Mouse (Mus musculus): ENCODE measurements around the gene Mrps23. TPM values are rescaled to one million over a fixed set of nuclear protein-coding genes. Genes with fewer than 3 reads are reported as not detected.
A peak's percentile ranks its signal among the peaks of the same experiment; 100 is the strongest.

Mrps23 gene
- 57.9 and 68.1 TPM in 2 replicates for polyA plus RNA-seq (2016; fragmentation: Nextera tagmentation; extraction: Ambion mirVana)

DNA sequence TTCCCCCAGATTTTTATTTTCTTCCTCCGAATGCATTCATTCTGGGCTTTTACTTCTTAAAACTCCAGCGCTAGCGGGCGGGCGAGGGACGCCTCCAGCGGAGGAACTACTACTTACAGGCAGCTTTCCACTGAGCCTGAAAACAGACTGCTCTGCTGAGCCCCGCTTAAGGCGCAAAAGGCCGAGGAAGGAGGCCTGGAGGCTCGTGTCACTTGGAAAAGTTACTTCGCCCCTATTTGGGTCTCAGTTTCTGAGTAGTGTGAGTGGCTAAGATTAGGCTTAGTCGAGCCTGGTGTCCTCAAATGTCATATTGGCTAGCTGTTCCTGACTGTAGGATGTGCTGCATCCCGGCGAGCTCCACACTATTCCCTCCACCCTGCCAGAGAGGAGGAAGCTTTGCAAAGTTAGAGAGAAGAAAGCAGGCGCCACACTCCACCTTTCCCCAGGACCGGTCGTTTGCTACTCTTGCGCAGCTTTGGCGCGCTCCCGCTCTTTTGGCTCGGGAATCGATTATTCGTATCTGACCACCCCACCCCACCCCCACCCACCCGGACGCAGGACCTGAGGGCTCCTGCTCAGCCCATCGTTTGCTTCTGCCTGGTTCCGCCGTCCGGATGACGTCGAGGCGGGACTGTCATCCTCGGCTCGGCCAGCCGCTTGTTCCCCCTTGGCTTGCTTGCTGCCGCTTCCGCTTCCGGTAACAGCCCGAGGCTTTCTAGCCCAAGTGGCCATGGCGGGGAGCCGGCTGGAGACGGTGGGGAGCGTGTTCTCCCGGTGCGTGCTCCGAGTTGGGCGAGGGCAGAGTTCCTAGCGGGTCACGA, at the start of gene Mrps23:
TSS of gene Mrps23 (plus strand) at position 677 of the 821 bp plus-strand sequence.
- Histone ChIP-seq H3K36me3 (peaks cover 28% of the 10 kb centered on the region), H3K4me3 (peak within 1 kb of the TSS; percentile 78), H3K4me1 (peaks cover 22% of the 10 kb centered on the region), H3K9me3 (replicated peaks) (no peaks in the 10 kb centered on the region), H3K27ac (peak within 1 kb of the TSS; percentile 86), H3K27me3 (ENCODE audit: low read depth, poor library complexity, severe bottlenecking) (peaks cover 17% of the 10 kb centered on the region; the same call in 1 of the 2 replicates)
- peak; percentile 95 for DNase-seq (ENCODE audit: low spot score)
- under 1% methylated on average over 51 of the region's 51 CpGs for WGBS

GRCm38 (mm10) chr11:88154500-88154899, 49.7 kb upstream of the Mrps23 start:
- Histone ChIP-seq H3K4me1 (peaks cover 83% of the 10 kb centered on the region), H3K27ac (peak overlapping the region; percentile 63; the same call in 1 of the 2 replicates), H3K36me3 (0 out of 2 replicates have a peak, but pooled peaks cover 3% of the 10 kb centered on the region), H3K4me3 (no peak overlapping the region), H3K9me3 (replicated peaks) (no peaks in the 10 kb centered on the region), H3K27me3 (ENCODE audit: low read depth, poor library complexity, severe bottlenecking) (no peaks in the 10 kb centered on the region)
- WGBS: 87% methylated on average over 8 of the region's 8 CpGs
- DNase-seq (ENCODE audit: low spot score): no peak

GRCm38 (mm10) chr11:88155451-88155850, 48.7 kb upstream of the Mrps23 start:
- H3K4me1 ChIP-seq: peaks cover 88% of the 10 kb centered on the region
- no peaks in the 10 kb centered on the region for H3K27me3 ChIP-seq (ENCODE audit: low read depth, poor library complexity, severe bottlenecking)
- 0 out of 2 replicates have a peak, but pooled peaks cover 3% of the 10 kb centered on the region for H3K36me3 ChIP-seq
- WGBS: 64% methylated on average over 3 of the region's 3 CpGs
- DNase-seq (ENCODE audit: low spot score): no peak
- H3K27ac ChIP-seq: peak overlapping the region; percentile 79
- H3K4me3 ChIP-seq: no peak overlapping the region
- H3K9me3 ChIP-seq (replicated peaks): no peaks in the 10 kb centered on the region

- Histone ChIP-seq H3K36me3 (0 out of 2 replicates have a peak, but pooled peaks cover 3% of the 10 kb centered on the region), H3K9me3 (replicated peaks) (no peaks in the 10 kb centered on the region), H3K27ac (peak overlapping the region; percentile 79), H3K4me1 (peaks cover 88% of the 10 kb centered on the region), H3K4me3 (no peak overlapping the region), H3K27me3 (ENCODE audit: low read depth, poor library complexity, severe bottlenecking) (no peaks in the 10 kb centered on the region)
- 47% methylated on average over 8 of the region's 8 CpGs for WGBS
- no peak for DNase-seq (ENCODE audit: low spot score)
Observed at GRCm38 (mm10) chr11:88155998-88156397, 48.2 kb upstream of the Mrps23 start.

DNA sequence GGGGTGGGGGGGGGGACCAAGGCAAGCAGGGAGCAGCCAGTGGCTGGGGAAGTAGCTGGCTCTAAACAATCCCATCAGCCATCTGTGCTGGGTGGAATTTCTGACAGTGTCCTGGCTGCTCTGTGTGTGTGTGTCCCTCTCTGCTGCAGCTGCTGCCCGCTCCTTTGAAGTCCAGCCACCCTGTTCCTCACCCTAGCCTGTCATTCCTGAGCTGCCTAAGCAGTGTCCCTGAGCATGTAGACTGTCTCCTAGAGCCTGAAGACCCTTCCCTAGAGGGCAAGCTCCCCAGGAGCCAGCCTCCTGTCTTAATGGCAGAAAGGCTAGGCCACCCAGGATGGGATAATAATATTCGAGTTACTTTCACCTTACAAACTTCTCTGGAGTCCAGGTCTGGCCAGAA, 47.8 kb upstream of the Mrps23 start:
- Histone ChIP-seq H3K36me3 (0 out of 2 replicates have a peak, but pooled peaks cover 3% of the 10 kb centered on the region), H3K9me3 (replicated peaks) (no peaks in the 10 kb centered on the region), H3K27me3 (ENCODE audit: low read depth, poor library complexity, severe bottlenecking) (no peaks in the 10 kb centered on the region), H3K4me3 (no peak overlapping the region; the same call in 1 of the 2 replicates), H3K27ac (peak overlapping the region; percentile 79), H3K4me1 (peaks cover 88% of the 10 kb centered on the region)
- 30% methylated on average over 2 of the region's 2 CpGs for WGBS
- DNase-seq (ENCODE audit: low spot score): no peak

- no peak overlapping the region for H3K4me3 ChIP-seq
- 74% methylated on average over 5 of the region's 5 CpGs for WGBS
- H3K27ac ChIP-seq: peak overlapping the region; percentile 65; the same call in 1 of the 2 replicates
- 0 out of 2 replicates have a peak, but pooled peaks cover 3% of the 10 kb centered on the region for H3K36me3 ChIP-seq
- no peak for DNase-seq (ENCODE audit: low spot score)
- no peaks in the 10 kb centered on the region for H3K27me3 ChIP-seq (ENCODE audit: low read depth, poor library complexity, severe bottlenecking)
- H3K9me3 ChIP-seq (replicated peaks): no peaks in the 10 kb centered on the region
- H3K4me1 ChIP-seq: peaks cover 82% of the 10 kb centered on the region
Observed at GRCm38 (mm10) chr11:88158842-88159246, 45.3 kb upstream of the Mrps23 start.

GRCm38 (mm10) chr11:88159389-88159788, 44.8 kb upstream of the Mrps23 start:
- Histone ChIP-seq H3K27ac (peak overlapping the region; percentile 65), H3K4me3 (no peak overlapping the region), H3K4me1 (peaks cover 80% of the 10 kb centered on the region), H3K36me3 (0 out of 2 replicates have a peak, but pooled peaks cover 3% of the 10 kb centered on the region), H3K27me3 (ENCODE audit: low read depth, poor library complexity, severe bottlenecking) (no peaks in the 10 kb centered on the region), H3K9me3 (replicated peaks) (no peaks in the 10 kb centered on the region)
- WGBS: 66% methylated on average over 11 of the region's 11 CpGs
- DNase-seq (ENCODE audit: low spot score): no peak

GRCm38 (mm10) chr11:88160316-88160715, 43.9 kb upstream of the Mrps23 start:
- H3K4me3 ChIP-seq: peak overlapping the region; percentile 52
- H3K27me3 ChIP-seq (ENCODE audit: low read depth, poor library complexity, severe bottlenecking): no peaks in the 10 kb centered on the region
- 29% methylated on average over 5 of the region's 5 CpGs for WGBS
- peaks cover 80% of the 10 kb centered on the region for H3K4me1 ChIP-seq
- H3K27ac ChIP-seq: peak overlapping the region; percentile 86
- DNase-seq (ENCODE audit: low spot score): no peak
- H3K36me3 ChIP-seq: 0 out of 2 replicates have a peak, but pooled peaks cover 3% of the 10 kb centered on the region
- H3K9me3 ChIP-seq (replicated peaks): no peaks in the 10 kb centered on the region

DNA sequence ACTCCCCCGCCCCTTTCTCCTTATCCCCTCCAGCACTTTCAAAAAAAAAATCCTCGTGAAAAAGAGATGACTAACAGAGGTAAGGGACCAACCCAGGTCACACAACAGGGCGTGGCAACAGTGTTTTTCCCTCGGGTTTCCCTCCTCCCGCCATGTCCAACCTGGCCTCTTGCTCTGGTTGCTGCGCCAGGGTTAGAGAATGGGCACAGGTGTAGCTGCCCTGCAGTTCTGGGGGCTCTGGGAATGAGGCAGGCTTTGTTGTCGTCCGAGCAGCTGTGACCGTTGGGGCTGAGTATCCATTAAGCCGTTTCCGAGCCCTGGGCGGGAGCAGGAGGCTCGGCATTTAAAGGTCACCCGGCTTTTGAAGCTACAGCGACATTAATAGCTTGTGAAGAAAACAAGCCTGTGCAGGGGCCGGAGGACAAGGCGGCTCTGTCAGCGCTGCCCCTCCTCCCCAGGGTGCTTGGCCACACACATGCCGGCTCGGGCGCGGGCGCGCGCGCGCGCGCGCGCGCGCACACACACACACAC, 43.1 kb upstream of the Mrps23 start:
- DNase-seq (ENCODE audit: low spot score): peak; percentile 84
- Histone ChIP-seq H3K36me3 (0 out of 2 replicates have a peak, but pooled peaks cover 3% of the 10 kb centered on the region), H3K27ac (peak overlapping the region; percentile 86), H3K4me1 (peaks cover 80% of the 10 kb centered on the region), H3K9me3 (replicated peaks) (no peaks in the 10 kb centered on the region), H3K4me3 (peak overlapping the region; percentile 52), H3K27me3 (ENCODE audit: low read depth, poor library complexity, severe bottlenecking) (no peaks in the 10 kb centered on the region)
- WGBS: under 1% methylated on average over 25 of the region's 33 CpGs

DNA sequence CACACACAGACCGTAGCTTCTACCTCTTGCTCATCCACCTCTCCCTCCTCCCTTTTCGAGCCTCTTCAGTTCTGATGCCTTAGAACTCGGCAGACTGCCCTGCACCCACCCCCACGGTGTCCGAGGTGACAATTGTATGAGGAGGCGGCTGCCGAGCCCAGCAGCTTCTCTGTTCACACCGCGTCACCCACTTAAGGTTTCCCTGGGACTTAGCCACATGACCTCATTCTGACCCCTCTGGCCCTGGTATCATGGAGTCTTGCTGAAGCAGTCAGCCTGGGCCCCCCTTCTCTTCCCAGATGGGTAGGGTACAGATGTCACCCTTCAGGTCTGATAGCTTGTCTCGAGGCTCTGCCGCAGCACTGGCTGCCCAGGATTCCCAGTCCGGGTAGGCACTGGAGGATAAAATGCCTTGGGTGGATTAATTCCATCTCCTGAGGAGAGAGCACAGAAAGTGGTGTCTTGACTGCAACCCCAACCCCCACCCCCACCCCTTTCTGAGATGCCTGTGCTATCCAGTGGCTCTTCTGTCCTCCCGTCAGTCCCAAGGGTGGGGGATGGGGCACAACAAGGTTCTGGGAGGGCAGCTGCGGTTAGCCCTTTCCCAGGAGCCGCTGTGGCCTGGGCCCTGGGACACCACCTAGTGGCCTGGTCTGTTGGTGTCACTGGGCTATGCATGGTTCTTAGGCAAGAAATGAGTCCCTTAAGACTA, 42.4 kb upstream of the Mrps23 start:
- Histone ChIP-seq H3K4me3 (peak overlapping the region; percentile 52), H3K9me3 (replicated peaks) (no peaks in the 10 kb centered on the region), H3K4me1 (peaks cover 76% of the 10 kb centered on the region), H3K27ac (peak overlapping the region; percentile 86), H3K36me3 (0 out of 2 replicates have a peak, but pooled peaks cover 3% of the 10 kb centered on the region), H3K27me3 (ENCODE audit: low read depth, poor library complexity, severe bottlenecking) (no peaks in the 10 kb centered on the region)
- 0% methylated on average over 13 of the region's 15 CpGs for WGBS
- DNase-seq (ENCODE audit: low spot score): peak; percentile 86

DNA sequence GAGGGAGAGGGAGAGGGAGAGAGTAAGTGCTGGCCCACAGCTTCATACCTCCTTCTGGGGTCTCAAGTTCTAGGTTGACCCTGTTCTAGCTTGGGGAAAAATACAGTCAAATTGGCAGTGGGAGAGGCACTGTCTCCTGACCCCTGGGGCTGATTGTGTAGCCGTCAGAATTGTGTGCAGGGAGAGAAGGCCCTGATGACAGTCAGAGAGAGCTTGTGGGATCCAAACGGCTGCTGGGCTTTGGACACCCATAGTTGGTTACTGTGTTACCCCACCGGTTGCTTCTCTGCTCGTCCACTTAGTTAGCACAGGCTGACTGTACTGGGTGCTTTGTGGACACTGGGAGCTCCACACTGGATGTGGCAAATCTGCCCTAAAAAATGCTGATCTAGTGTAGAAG, 41.4 kb upstream of the Mrps23 start:
- no peak overlapping the region for H3K27ac ChIP-seq

GRCm38 (mm10) chr11:88164213-88164723, 39.9 kb upstream of the Mrps23 start:
- DNase-seq (ENCODE audit: low spot score): no peak
- Histone ChIP-seq H3K36me3 (no peaks in the 10 kb centered on the region), H3K27ac (peak overlapping the region; percentile 82), H3K27me3 (ENCODE audit: low read depth, poor library complexity, severe bottlenecking) (peaks cover 16% of the 10 kb centered on the region), H3K4me1 (peaks cover 60% of the 10 kb centered on the region), H3K9me3 (replicated peaks) (no peaks in the 10 kb centered on the region), H3K4me3 (no peak overlapping the region)
- 85% methylated on average over 7 of the region's 7 CpGs for WGBS

More for the DNA sequence above, 41.4 kb upstream of the Mrps23 start:
- Histone ChIP-seq H3K4me1 (peaks cover 69% of the 10 kb centered on the region), H3K36me3 (no peaks in the 10 kb centered on the region), H3K9me3 (replicated peaks) (no peaks in the 10 kb centered on the region), H3K4me3 (no peak overlapping the region), H3K27me3 (ENCODE audit: low read depth, poor library complexity, severe bottlenecking) (peaks cover under 1% of the 10 kb centered on the region; the same call in 1 of the 2 replicates)
- WGBS: 61% methylated on average over 4 of the region's 4 CpGs
- DNase-seq (ENCODE audit: low spot score): no peak
